Mouse (Mus musculus) testis, adult 2 months (tissue): ENCODE results near the gene Necap1.

ENCODE experiments used
- CTCF ChIP-seq: fragments of 200-500 bp; IDR thresholded peaks from 2 replicates; pipeline ENCODE4 v1.5.1; 2012; ENCODE audit warnings: low read depth, mild to moderate bottlenecking, inconsistent platforms, low read length, moderate library complexity; ENCODE audit not compliant: control insufficient read depth, insufficient read depth, insufficient replicate concordance
- POLR2A ChIP-seq: fragments of 200-500 bp; IDR thresholded peaks from 2 replicates; pipeline ENCODE4 v1.6.1; 2012; ENCODE audit warnings: low read depth, mild to moderate bottlenecking, inconsistent platforms, low read length, moderate library complexity; ENCODE audit not compliant: control insufficient read depth

DNA sequence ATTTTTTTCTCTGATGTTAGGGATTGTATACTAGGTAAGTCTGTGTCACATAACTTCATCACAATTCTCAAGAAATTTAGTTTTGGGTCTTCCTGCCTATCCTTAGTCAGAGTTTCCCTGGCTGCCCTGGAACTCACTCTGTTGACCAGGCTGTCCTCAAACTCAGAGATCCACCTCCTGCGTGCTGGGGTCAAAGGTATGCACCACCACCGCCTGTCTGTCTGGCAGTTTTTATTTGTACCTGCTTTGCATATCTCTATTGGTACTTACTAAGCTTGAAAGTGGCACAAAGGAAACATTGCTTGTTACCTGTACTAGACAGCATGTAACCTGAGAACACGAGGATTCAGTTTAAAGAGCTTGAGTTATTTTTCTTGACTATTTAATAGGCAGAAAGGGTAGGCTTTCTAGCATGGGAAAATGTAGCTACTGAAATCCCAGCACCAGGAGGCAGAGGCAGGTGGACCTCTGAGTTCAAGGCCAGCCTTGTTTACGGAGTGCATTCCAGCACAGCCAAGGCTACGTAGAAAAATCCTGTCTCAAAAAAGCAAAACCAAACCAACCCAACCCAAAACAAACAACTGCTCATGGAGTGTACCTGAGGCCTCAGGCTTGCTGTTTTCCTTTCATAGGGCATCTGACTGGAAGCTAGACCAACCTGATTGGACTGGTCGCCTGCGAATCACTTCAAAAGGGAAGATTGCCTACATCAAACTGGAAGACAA lies 5.7 kb downstream of the Necap1 start:
- no peak for TF ChIP-seq CTCF
- no peak for TF ChIP-seq POLR2A
